Comparison of ENCODE assay signal across 19 mouse cellular contexts in the genomic region with DNA sequence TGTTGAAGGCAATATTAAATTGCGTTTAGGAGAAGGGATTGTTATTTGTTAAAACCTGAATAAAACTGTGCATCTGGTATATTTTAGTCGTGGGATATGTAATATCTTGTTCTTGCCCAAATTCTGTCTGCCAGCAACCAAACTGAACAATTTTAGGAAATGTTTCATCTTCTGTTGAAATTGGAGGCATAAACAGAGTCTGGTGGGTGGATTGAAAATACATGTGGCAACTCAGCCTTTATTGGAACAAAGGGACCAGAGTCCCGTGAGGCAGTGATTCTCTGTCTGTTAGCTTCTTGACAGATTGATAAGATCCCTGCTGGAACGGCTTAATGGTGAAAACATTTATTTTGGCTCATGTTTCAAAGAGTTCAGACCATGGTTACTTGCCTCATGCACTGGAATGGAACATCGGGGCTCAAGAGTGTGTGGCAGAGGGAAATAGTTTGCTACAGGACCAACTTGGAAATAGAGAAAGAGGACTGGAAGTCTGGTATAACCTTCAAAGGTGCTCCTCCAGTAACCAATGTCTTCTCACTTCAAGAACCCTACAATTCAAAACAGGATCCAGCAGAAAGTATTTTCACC.
DNase-seq lines count a peak whose midpoint lies in the region; ATAC-seq and TF ChIP-seq lines count a peak whose summit lies in the region.
"Had no signal": no experiment of that assay in that cellular context is flagged by ENCODE, and none has a peak within 500 bp of the region (broad histone marks: within the 10 kb centered on the region; RNA-seq: fewer than 3 reads in every experiment).

No protein-coding gene starts in this region.

- no peaks in the 10 kb centered on the region for H3K4me1 ChIP-seq in embryonic facial prominence, embryonic 11.5 days (ENCODE audit: control insufficient read depth, insufficient read depth, low read length)
- H3K4me1 ChIP-seq in embryonic facial prominence, embryonic 10.5 days = no peaks in the 10 kb centered on the region
- H3K4me1 ChIP-seq in kidney, postnatal 0 days (replicated peaks; ENCODE audit: insufficient read depth, low read length) = no peaks in the 10 kb centered on the region
- H3K4me1 ChIP-seq: midbrain, embryonic 15.5 days; neural tube, embryonic 12.5 days had no signal

- WGBS in embryonic facial prominence, embryonic 11.5 days = 46% methylated on average over 5 of the region's 5 CpGs
- 59% methylated on average over 5 of the region's 5 CpGs for WGBS in embryonic facial prominence, embryonic 10.5 days
- WGBS in kidney, postnatal 0 days = 21% methylated on average over 5 of the region's 5 CpGs

- no peak overlapping the region for H3K4me3 ChIP-seq in embryonic facial prominence, embryonic 11.5 days (ENCODE audit: low read depth, low read length)
- no peak overlapping the region for H3K4me3 ChIP-seq in embryonic facial prominence, embryonic 10.5 days
- H3K4me3 ChIP-seq in kidney, postnatal 0 days (replicated peaks; ENCODE audit: low read depth, low read length) = no peak overlapping the region
- H3K4me3 ChIP-seq: midbrain, embryonic 15.5 days; neural tube, embryonic 12.5 days had no signal

- DNase-seq in embryonic facial prominence, embryonic 11.5 days (ENCODE audit: low spot score) = peak; percentile 26
- DNase-seq in embryonic facial prominence, embryonic 10.5 days (ENCODE audit: low spot score) = no peak
- peak; percentile 83 for DNase-seq in kidney, postnatal 0 days (ENCODE audit: low spot score)
- no peak for DNase-seq in kidney, postnatal 36 days
- DNase-seq in embryo, embryonic 9.5 days (ENCODE audit: extremely low spot score) = peak; percentile 14
- DNase-seq in layer of hippocampus, postnatal 36 days = peak; percentile 3 to 9
- no peak for DNase-seq in thymus, postnatal 25 days
- DNase-seq in spleen, postnatal 10 days (ENCODE audit: low spot score in 2 of 2) = no peak
- DNase-seq: adrenal gland, adult 8-10 months; cerebellum, adult 11 months; cerebellum, postnatal 10 days; heart, postnatal 4 days; kidney, adult 2 months; lung, postnatal 4 days had no signal

- no peaks in the 10 kb centered on the region for H3K36me3 ChIP-seq in embryonic facial prominence, embryonic 11.5 days (replicated peaks; ENCODE audit: control insufficient read depth, insufficient read depth, low read depth, low read length)
- H3K36me3 ChIP-seq in embryonic facial prominence, embryonic 10.5 days (replicated peaks) = no peaks in the 10 kb centered on the region
- no peaks in the 10 kb centered on the region for H3K36me3 ChIP-seq in kidney, postnatal 0 days (ENCODE audit: insufficient read depth, low read length)
- H3K36me3 ChIP-seq: midbrain, embryonic 15.5 days; neural tube, embryonic 12.5 days had no signal

- no peak for TF ChIP-seq CTCF in kidney, postnatal 0 days (IDR thresholded peaks at IDR 0.05; ENCODE audit: low read depth)

- no peak overlapping the region for H3K4me2 ChIP-seq in embryonic facial prominence, embryonic 11.5 days (ENCODE audit: low read depth, low read length)
- no peak overlapping the region for H3K4me2 ChIP-seq in kidney, postnatal 0 days (ENCODE audit: low read length)
- H3K4me2 ChIP-seq: hindbrain, embryonic 14.5 days; midbrain, embryonic 15.5 days; neural tube, embryonic 12.5 days had no signal

- H3K27ac ChIP-seq in embryonic facial prominence, embryonic 11.5 days (replicated peaks; ENCODE audit: low read depth, low read length) = no peak overlapping the region
- H3K27ac ChIP-seq in embryonic facial prominence, embryonic 10.5 days (replicated peaks) = no peak overlapping the region
- peak overlapping the region; percentile 25; the same call in 1 of the 2 replicates for H3K27ac ChIP-seq in kidney, postnatal 0 days
- H3K27ac ChIP-seq: hindbrain, embryonic 14.5 days; midbrain, embryonic 15.5 days; neural tube, embryonic 12.5 days had no signal

- no peaks in the 10 kb centered on the region for H3K9me3 ChIP-seq in embryonic facial prominence, embryonic 11.5 days (replicated peaks; ENCODE audit: control insufficient read depth, low read length)
- no peaks in the 10 kb centered on the region for H3K9me3 ChIP-seq in embryonic facial prominence, embryonic 10.5 days
- no peaks in the 10 kb centered on the region for H3K9me3 ChIP-seq in kidney, postnatal 0 days (replicated peaks; ENCODE audit: low read length)
- H3K9me3 ChIP-seq: midbrain, embryonic 15.5 days; neural tube, embryonic 12.5 days had no signal

- no peaks in the 10 kb centered on the region for H3K27me3 ChIP-seq in embryonic facial prominence, embryonic 11.5 days (ENCODE audit: control insufficient read depth, insufficient read depth, low read length)
- H3K27me3 ChIP-seq in embryonic facial prominence, embryonic 10.5 days (replicated peaks; ENCODE audit: low read depth, poor library complexity, severe bottlenecking) = no peaks in the 10 kb centered on the region
- H3K27me3 ChIP-seq in kidney, postnatal 0 days (ENCODE audit: insufficient read depth, low read length) = no peaks in the 10 kb centered on the region
- H3K27me3 ChIP-seq: midbrain, embryonic 15.5 days; neural tube, embryonic 12.5 days had no signal

- no peak overlapping the region for H3K9ac ChIP-seq in embryonic facial prominence, embryonic 11.5 days (replicated peaks; ENCODE audit: low read length)
- no peak overlapping the region for H3K9ac ChIP-seq in kidney, postnatal 0 days (ENCODE audit: low read depth, low read length)
- H3K9ac ChIP-seq: hindbrain, embryonic 14.5 days; midbrain, embryonic 15.5 days; neural tube, embryonic 12.5 days had no signal

- ATAC-seq in embryonic facial prominence, embryonic 11.5 days (replicated peaks; ENCODE audit: insufficient number of reproducible peaks, low FRiP score, low TSS enrichment, low read depth) = no peak
- ATAC-seq in kidney, postnatal 0 days (replicated peaks; ENCODE audit: low FRiP score, low read depth) = no peak
- ATAC-seq: activated CD4-positive, CD25-positive, alpha-beta regulatory T cell, adult 4 months; inflammation-experienced regulatory T-cells, adult 6 months; midbrain, embryonic 15.5 days had no signal

Comparison
In these comparisons a context has a peak if more than half of its experiments do, and no peak if none do; other contexts are left out.
1. DNase-seq: peak in embryonic facial prominence, embryonic 11.5 days (single experiment), kidney, postnatal 0 days (single experiment), embryo, embryonic 9.5 days (single experiment) and layer of hippocampus, postnatal 36 days (2 of 2); none in embryonic facial prominence, embryonic 10.5 days (single experiment), kidney, postnatal 36 days (0 of 2), thymus, postnatal 25 days (single experiment) and spleen, postnatal 10 days (0 of 2).